Mouse (Mus musculus) intestine, embryonic 15.5 days (tissue): ENCODE results near the gene Kdm2a. TPM values are rescaled to one million over a fixed set of nuclear protein-coding genes. Genes with fewer than 3 reads are reported as not detected.
A peak's percentile ranks its signal among the peaks of the same experiment; 100 is the strongest.

Experiments
- ATAC-seq: fragments of 200-750 bp; cut with Nextera tagmentation; 2 replicates; pipeline ENCODE4 v1.8.0; 2017; ENCODE audit warnings: moderate TSS enrichment, moderate library complexity
- H3K27ac ChIP-seq: fragments of 300-500 bp; sonication (generic); 2 replicates; pipeline ENCODE4 v1.5.1; 2015; ENCODE audit warnings: mild to moderate bottlenecking, inconsistent platforms
- H3K27me3 ChIP-seq: fragments of 300-500 bp; sonication (generic); replicated peaks from 2 replicates; pipeline ENCODE4 v1.6.1; 2015; ENCODE audit warnings: inconsistent platforms
- H3K36me3 ChIP-seq: fragments of 300-500 bp; sonication (generic); 2 replicates; pipeline ENCODE4 v1.6.1; 2015; ENCODE audit warnings: inconsistent platforms
- H3K4me1 ChIP-seq: fragments of 300-500 bp; sonication (generic); replicated peaks from 2 replicates; pipeline ENCODE4 v1.6.1; 2015; ENCODE audit warnings: inconsistent platforms
- H3K4me2 ChIP-seq: fragments of 300-500 bp; sonication (generic); replicated peaks from 2 replicates; pipeline ENCODE4 v1.6.1; 2015; ENCODE audit warnings: mild to moderate bottlenecking, inconsistent platforms
- H3K4me3 ChIP-seq: fragments of 300-500 bp; sonication (generic); replicated peaks from 2 replicates; pipeline ENCODE4 v1.5.1; 2015; ENCODE audit warnings: inconsistent platforms
- H3K9ac ChIP-seq: fragments of 300-500 bp; sonication (generic); 2 replicates; pipeline ENCODE4 v1.6.1; 2015; ENCODE audit warnings: inconsistent platforms
- H3K9me3 ChIP-seq: fragments of 300-500 bp; sonication (generic); 2 replicates; pipeline ENCODE4 v1.6.1; 2016; ENCODE audit warnings: inconsistent platforms
- WGBS: fragments of 180-500 bp; shearing (Covaris S2); methylation state at CpG from one replicate; pipeline ENCODE4 v1.1.7; 2015; 5-methylcytosine and 5-hydroxymethylcytosine counted together
- polyA plus RNA-seq: library from polyadenylated mRNA; unstranded; fragments of >200 nt; fragmentation: Nextera tagmentation; extraction: Ambion mirVana; gene quantifications from 2 replicates; pipeline ENCODE4 v1.2.1, GENCODE M21; 2015

Kdm2a gene
- polyA plus RNA-seq, 1 experiment from 2014 or later: 37.5 TPM

DNA sequence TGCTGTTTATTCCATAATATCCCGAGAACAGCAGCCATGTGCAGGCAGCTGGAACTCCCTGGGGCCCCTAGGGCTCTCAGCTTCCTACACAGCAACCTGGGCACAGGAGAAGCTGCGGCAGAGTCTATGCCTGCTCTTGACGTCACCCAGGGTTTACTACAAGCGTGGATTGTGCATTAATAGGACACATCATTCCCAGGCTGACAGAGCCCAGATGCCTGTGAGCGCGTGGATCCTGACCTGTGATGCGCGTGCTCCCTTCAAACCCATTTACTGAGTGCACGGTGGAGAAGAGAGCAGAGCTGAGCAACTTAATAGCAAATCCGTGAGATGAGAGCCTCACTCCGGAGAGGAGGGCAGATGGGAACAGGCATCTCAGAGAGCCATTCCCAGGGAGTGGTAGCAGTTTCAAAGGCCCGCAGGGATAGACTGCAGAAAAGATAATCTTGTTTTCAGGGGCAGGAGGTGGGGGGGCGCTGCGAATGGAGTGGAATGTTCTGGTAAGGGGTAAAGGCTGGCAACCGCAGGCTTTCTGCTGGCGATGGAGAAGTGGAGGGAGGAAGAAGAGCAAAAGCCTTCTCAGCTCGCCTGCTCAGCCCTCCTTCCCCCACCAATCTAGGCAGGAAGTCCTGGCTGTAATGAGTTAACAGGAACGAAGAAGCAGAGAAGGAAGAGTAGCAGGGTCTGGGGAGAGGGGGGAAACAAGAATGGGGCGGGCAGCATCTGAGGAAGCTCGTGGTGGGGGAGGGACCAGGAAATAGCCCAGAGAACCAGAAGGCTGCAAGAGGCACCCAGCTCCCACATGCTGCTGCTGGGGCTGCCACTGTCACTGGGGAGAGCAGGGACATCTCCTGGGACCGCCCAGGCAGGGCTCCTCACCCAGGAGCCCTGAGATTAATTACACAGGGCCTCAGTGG, 96.1 kb downstream of the Kdm2a start:
- 20% methylated on average over 21 of the region's 21 CpGs for WGBS
- peak overlapping the region; percentile 36 for H3K9ac ChIP-seq
- peak overlapping the region; percentile 80 for H3K4me2 ChIP-seq
- H3K4me3 ChIP-seq: peak overlapping the region; percentile 18
- no peaks in the 10 kb centered on the region for H3K9me3 ChIP-seq
- 0 out of 2 replicates have a peak, but pooled peaks cover 4% of the 10 kb centered on the region for H3K36me3 ChIP-seq
- peak overlapping the region; percentile 87 for H3K27ac ChIP-seq
- peak; percentile 12; the same call in 1 of the 2 replicates for ATAC-seq
- peaks cover 71% of the 10 kb centered on the region for H3K4me1 ChIP-seq
- no peaks in the 10 kb centered on the region for H3K27me3 ChIP-seq

GRCm38 (mm10) chr19:4300852-4301734, 97.0 kb downstream of the Kdm2a start:
- Histone ChIP-seq H3K4me1 (peaks cover 74% of the 10 kb centered on the region), H3K4me2 (peak overlapping the region; percentile 80), H3K36me3 (0 out of 2 replicates have a peak, but pooled peaks cover 4% of the 10 kb centered on the region), H3K9ac (peak overlapping the region; percentile 36), H3K9me3 (no peaks in the 10 kb centered on the region), H3K4me3 (peak overlapping the region; percentile 18; the same call in 1 of the 2 replicates), H3K27me3 (no peaks in the 10 kb centered on the region), H3K27ac (peak overlapping the region; percentile 87)
- ATAC-seq: no peak
- 52% methylated on average over 11 of the region's 11 CpGs for WGBS

GRCm38 (mm10) chr19:4300271-4300704, 97.8 kb downstream of the Kdm2a start:
- Histone ChIP-seq H3K27ac (peak overlapping the region; percentile 87), H3K36me3 (peaks cover 4% of the 10 kb centered on the region; the same call in 1 of the 2 replicates), H3K4me2 (0 out of 2 replicates have a peak overlapping the region, but pooled peaks have one; percentile 11), H3K9me3 (no peaks in the 10 kb centered on the region), H3K27me3 (no peaks in the 10 kb centered on the region), H3K9ac (no peak overlapping the region), H3K4me1 (peaks cover 74% of the 10 kb centered on the region), H3K4me3 (no peak overlapping the region)
- ATAC-seq: no peak; the same call in 1 of the 2 replicates
- 45% methylated on average over 7 of the region's 7 CpGs for WGBS

- H3K27me3 ChIP-seq: no peaks in the 10 kb centered on the region
- WGBS: 72% methylated on average over 6 of the region's 6 CpGs
- H3K4me2 ChIP-seq: no peak overlapping the region
- H3K4me3 ChIP-seq: no peak overlapping the region
- peaks cover 74% of the 10 kb centered on the region for H3K4me1 ChIP-seq
- no peaks in the 10 kb centered on the region for H3K9me3 ChIP-seq
- H3K9ac ChIP-seq: no peak overlapping the region
- peaks cover 4% of the 10 kb centered on the region; the same call in 1 of the 2 replicates for H3K36me3 ChIP-seq
- peak overlapping the region; percentile 87 for H3K27ac ChIP-seq
- no peak for ATAC-seq
Observed at GRCm38 (mm10) chr19:4299574-4300270, 98.4 kb downstream of the Kdm2a start.

GRCm38 (mm10) chr19:4299126-4299525, 99.0 kb downstream of the Kdm2a start:
- H3K4me1 ChIP-seq: peaks cover 72% of the 10 kb centered on the region
- H3K27ac ChIP-seq: no peak overlapping the region
- 85% methylated on average over 7 of the region's 7 CpGs for WGBS

DNA sequence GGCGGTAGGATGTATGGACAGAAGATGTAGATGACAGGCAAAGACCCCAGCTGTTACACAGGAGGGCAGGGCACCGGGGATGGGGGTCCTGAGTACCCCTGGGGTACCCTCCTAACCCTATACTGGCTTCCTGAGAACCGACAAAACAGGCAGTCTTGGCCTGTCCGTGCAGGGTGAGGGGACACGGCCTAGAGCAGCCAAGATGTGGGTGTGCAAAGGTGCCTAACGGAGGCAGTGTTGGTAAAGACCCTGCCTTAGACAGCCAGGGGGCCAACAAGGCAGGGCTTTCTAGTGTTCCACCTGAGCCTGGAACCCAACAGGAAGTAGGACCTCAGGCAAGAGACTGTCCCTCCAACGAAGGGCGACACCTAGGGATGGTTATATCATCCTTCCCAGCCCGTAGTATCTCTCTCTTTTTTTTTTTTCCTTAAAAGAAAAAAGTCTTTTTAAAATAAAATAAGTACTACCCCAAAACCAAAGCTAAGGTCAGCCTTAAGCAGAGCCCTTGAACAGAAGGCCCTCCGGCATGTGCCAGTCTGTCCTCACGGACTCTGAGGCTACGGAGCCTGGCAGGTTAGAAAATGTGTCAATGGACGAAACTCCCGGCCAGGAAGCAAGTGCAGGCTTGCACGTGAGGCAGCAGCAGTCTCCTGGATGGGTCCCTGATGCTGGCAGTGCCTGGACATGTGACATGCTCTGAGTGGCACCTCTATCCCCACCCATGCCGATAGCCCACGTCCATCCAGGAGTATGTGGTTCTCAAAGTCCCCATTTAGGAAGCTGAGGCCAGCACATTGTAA, 99.6 kb downstream of the Kdm2a start:
- Histone ChIP-seq H3K4me1 (peaks cover 69% of the 10 kb centered on the region), H3K27ac (no peak overlapping the region), H3K36me3 (peaks cover 7% of the 10 kb centered on the region; the same call in 1 of the 2 replicates), H3K4me2 (no peak overlapping the region), H3K4me3 (no peak overlapping the region), H3K9ac (no peak overlapping the region), H3K27me3 (no peaks in the 10 kb centered on the region), H3K9me3 (no peaks in the 10 kb centered on the region)
- WGBS: 84% methylated on average over 17 of the region's 17 CpGs
- ATAC-seq: no peak

More at GRCm38 (mm10) chr19:4299126-4299525, 99.0 kb downstream of the Kdm2a start:
- no peak for ATAC-seq
- H3K4me2 ChIP-seq: no peak overlapping the region
- H3K36me3 ChIP-seq: peaks cover 4% of the 10 kb centered on the region; the same call in 1 of the 2 replicates
- H3K9ac ChIP-seq: no peak overlapping the region
- no peaks in the 10 kb centered on the region for H3K27me3 ChIP-seq
- H3K4me3 ChIP-seq: no peak overlapping the region
- no peaks in the 10 kb centered on the region for H3K9me3 ChIP-seq

DNA sequence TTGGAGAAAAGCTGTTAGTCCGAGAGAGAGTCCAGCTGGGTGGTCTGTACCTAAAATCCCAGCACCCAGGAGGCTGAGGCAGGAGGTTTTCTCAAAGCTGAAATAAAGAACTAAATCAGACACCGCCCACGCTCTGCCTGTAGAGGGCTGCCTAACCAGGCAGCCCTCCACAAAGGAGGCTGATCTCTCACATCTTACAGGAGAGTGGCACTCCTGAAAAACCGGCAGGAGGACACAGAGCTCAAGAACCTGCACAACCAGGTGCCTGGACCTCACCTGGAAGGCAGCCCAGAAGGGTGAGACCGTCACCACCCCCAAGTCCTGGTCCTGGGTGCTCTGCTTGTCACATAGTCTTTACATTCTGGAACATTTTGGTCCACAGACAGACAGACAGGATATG, 100.2 kb downstream of the Kdm2a start:
- peaks cover 10% of the 10 kb centered on the region; the same call in 1 of the 2 replicates for H3K36me3 ChIP-seq
- no peak overlapping the region for H3K4me2 ChIP-seq
- H3K9ac ChIP-seq: no peak overlapping the region
- H3K27me3 ChIP-seq: no peaks in the 10 kb centered on the region
- peaks cover 62% of the 10 kb centered on the region for H3K4me1 ChIP-seq
- no peak overlapping the region for H3K27ac ChIP-seq
- H3K4me3 ChIP-seq: no peak overlapping the region
- 86% methylated on average over 5 of the region's 5 CpGs for WGBS
- ATAC-seq: no peak
- H3K9me3 ChIP-seq: no peaks in the 10 kb centered on the region

DNA sequence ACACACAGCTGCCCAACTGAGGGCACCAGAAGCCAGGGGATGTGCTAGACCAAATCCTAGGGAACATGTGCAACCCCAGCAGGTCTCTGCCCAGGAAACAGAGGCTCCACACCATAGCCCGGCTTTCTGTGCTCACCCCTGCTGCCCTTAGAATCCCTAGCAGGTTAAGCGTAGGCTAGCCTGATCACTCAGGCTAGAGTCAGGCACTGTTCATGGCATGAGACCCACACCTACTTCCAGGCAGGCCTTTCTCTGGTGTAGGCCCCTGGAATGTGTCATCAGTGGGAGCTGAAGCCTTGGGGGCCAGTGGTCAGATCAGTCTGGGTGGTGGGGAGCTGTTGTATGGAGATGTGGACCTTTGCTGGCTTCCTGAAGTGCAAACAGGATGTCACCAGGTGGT, 101.5 kb downstream of the Kdm2a start:
- Histone ChIP-seq H3K4me2 (no peak overlapping the region), H3K27me3 (no peaks in the 10 kb centered on the region), H3K4me3 (no peak overlapping the region), H3K4me1 (peaks cover 50% of the 10 kb centered on the region), H3K9ac (no peak overlapping the region), H3K9me3 (no peaks in the 10 kb centered on the region), H3K27ac (no peak overlapping the region), H3K36me3 (peaks cover 18% of the 10 kb centered on the region)
- ATAC-seq: no peak
- WGBS: 87% methylated on average over 2 of the region's 2 CpGs

DNA sequence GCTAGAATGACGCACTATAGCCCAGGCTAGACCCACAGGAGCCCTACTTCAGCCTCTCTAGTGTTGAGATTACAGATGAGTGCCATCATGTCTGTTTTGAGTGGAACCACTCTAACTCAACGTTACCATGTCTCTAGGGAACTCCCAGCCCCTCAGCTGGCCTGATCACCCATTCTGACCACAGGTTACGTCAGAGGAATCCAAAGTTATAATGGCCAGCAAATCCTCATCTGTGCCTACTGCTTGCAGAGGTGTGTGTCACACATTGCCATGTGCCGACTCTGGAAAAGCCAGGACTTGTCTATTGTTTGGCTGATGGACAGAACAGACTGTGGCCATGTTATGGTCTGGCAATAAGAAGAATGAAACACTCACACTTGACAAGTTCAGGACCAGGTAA, 102.7 kb downstream of the Kdm2a start:
- Histone ChIP-seq H3K27ac (no peak overlapping the region), H3K4me3 (no peak overlapping the region), H3K9ac (no peak overlapping the region), H3K4me1 (peaks cover 37% of the 10 kb centered on the region), H3K36me3 (peaks cover 28% of the 10 kb centered on the region), H3K27me3 (no peaks in the 10 kb centered on the region), H3K9me3 (no peaks in the 10 kb centered on the region), H3K4me2 (no peak overlapping the region)
- 87% methylated on average over 4 of the region's 4 CpGs for WGBS
- no peak for ATAC-seq

- peak overlapping the region; percentile 18; the same call in 1 of the 2 replicates for H3K27ac ChIP-seq
- no peak overlapping the region for H3K9ac ChIP-seq
- H3K36me3 ChIP-seq: peaks cover 37% of the 10 kb centered on the region
- no peaks in the 10 kb centered on the region for H3K9me3 ChIP-seq
- H3K4me3 ChIP-seq: no peak overlapping the region
- no peak overlapping the region for H3K4me2 ChIP-seq
- no peak for ATAC-seq
- 71% methylated on average over 14 of the region's 14 CpGs for WGBS
- H3K4me1 ChIP-seq: peaks cover 29% of the 10 kb centered on the region
- H3K27me3 ChIP-seq: no peaks in the 10 kb centered on the region
Observed at GRCm38 (mm10) chr19:4294381-4295097, 103.5 kb downstream of the Kdm2a start.
